Mouse (Mus musculus) gastrocnemius, postnatal 4 days (tissue): ENCODE measurements around the gene Alpi. TPM values are rescaled to one million over a fixed set of nuclear protein-coding genes. Genes with fewer than 3 reads are reported as not detected.
A peak's percentile ranks its signal among the peaks of the same experiment; 100 is the strongest.

Experiments
- DNase-seq, 2 experiments: peaks; one replicate each; pipeline ENCODE4 v3.0.0; 2021 to 2022; ENCODE audit warnings: low spot score in 2 of 2, mixed read lengths in 2 of 2
- long read RNA-seq, 2 experiments: library from polyadenylated mRNA; stranded (forward); transcript quantifications; one replicate each; pipeline ENCODE4 v2.0.0; 2021
- total RNA-seq, 2 experiments: library from RNA; stranded (reverse); gene quantifications; 2 replicates each; pipeline ENCODE4 v1.2.3; 2021

The Alpi gene
- not detected for total RNA-seq
- long read RNA-seq, experiment 1, result 0 reads
- long read RNA-seq, experiment 2, result 0 reads

DNA sequence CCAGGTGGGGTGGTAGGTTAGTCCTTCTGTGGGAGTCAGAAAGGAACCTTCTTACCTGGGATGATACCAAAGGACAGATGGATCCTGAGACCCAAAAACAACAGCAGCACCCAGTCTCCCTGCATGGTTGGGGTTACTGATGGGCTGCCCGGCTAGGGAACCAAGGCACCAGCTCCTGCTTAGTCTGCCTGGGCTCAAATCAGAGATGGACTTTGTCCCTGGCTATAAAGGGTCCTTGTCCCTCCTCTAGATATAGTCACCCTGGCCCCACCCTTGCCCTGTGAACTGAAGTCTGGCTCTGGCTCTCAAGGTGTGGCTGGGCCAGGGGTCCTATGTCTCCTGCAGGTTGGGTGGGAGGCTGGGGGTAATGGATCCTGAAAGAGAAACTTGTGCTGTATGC lies at the start of gene Alpi:
TSS of gene Alpi (minus strand) at position 196 of the 400 bp plus-strand sequence.
- DNase-seq, result no peak

DNA sequence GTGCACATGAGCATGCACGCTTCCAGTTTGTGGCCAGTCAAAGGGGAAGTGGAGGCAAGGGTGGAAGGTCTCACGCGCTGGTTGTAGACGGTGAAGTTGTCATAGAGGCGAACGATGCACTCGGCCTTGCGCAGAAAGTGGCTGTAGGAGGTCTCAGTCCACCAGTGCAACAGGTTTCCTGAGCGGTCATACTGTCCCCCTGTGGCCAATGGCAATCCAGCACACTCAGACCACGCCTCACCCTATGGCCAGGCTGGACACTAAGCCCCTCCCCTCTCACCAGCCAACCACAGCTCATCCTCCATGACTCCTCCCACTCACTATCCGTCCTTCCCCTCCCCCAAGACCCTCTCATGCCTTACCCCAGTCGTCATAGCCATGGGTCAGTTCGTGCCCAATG lies 48.0 kb upstream of the Alpi start:
- no peak for DNase-seq

DNA sequence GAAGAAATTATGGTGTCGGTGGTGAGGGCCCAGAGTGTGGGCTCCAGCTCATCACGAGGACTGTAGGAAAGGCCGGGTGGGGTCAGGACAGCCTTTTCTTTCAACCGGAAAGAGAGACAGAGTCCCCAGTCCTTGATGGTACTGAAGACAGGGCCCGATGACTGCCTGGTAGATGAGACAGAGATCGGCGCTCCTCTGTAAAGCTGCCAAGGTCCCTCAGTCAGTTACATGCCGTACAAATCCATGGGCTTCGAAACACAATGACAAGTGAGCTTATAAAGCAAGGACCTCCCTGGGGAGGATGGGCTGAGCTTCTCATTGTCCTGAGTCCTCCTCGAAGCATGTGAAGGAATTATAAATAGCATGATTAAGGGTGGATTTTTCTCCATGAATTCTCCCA lies 41.7 kb upstream of the Alpi start:
- no peak for DNase-seq

DNA sequence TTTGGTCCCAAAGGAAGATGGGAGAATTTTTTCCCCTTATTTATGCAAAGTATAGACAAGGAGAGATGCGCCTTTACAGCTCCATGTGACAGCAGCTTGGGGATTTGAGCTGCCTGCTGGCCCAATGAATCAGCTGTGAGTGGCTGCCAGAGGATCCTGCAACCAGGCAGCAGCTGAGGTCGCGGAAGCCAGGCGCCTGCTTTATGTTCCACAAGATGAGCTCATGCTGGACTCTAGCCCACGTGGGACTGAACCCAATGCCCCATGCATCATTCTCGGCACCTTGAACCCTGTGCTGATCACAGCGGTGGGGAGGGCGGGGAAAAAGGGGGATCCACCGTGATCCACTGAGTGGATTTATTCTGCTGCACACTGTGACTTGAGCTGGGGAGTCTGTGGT lies 41.0 kb upstream of the Alpi start:
- peak in 1 of 2 experiments; percentile 66 for DNase-seq

DNA sequence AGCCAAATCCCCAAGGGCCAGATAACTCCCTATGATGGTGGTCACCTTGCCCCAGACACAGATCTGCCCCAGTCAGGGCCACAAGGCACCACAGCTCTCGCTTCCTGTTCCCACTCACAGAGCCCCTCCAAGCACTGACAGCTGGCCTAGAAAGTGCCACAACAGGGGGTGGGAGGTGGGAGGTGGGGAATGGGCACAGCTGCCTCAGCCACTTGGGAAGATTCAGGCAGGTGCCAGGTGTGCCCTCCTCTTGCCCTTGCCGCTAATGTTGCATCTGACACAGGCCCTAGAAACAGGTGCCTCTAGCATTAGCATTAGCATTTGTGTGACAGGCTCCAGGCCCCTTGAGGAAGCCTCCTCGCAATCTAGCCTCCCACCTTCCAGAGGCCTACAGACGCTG lies 40.1 kb upstream of the Alpi start:
- no peak for DNase-seq

DNA sequence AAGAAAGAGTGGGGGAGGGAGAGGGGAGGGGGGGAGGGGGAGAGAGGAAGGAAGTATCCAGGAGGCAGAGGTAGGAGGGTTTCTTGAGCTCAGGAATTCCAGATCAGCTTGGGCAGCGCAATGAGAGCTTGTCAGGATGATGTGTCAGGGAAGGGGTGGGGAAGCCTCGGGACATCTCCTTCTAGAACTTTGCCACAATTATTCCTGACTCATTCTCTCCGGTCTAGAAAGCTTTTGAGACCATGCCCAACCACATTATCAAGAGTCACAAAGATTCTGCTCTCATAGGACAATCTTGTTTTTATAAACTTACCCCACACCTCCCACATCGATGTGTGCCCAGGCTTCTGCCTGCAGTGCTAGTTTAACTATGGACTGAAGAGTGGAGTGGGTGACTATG lies 30.4 kb upstream of the Alpi start:
- no peak for DNase-seq

DNA sequence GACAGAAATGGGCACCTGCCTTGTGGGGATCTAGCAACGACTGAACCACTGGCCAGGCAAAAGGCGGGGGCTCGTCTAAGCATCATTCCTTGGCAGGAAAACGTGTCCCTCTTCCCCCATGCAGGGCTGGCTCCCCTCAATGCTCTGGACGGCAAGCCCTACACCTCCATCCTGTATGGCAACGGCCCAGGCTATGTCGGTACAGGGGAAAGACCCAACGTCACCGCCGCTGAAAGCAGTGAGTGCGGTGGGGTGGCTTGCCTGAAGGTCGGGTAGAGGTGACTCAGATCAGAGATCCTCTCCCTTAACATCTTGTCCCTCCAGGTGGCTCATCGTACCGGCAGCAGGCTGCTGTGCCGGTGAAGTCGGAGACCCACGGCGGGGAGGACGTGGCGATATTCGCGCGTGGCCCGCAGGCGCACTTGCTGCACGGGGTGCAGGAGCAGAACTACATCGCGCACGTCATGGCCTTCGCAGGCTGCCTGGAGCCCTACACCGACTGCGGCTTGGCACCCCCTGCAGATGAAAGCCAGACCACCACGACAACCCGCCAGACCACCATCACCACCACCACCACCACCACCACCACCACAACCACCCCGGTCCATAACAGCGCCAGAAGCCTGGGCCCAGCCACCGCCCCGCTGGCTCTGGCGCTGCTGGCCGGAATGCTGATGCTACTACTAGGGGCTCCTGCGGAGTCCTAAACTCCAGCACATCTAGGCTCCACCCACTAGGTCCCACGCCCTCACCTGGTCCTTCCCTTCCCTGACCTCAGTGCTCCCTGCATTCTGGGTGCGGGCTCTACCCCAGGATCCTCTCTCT lies 26.0 kb upstream of the Alpi start:
- DNase-seq, result no peak

DNA sequence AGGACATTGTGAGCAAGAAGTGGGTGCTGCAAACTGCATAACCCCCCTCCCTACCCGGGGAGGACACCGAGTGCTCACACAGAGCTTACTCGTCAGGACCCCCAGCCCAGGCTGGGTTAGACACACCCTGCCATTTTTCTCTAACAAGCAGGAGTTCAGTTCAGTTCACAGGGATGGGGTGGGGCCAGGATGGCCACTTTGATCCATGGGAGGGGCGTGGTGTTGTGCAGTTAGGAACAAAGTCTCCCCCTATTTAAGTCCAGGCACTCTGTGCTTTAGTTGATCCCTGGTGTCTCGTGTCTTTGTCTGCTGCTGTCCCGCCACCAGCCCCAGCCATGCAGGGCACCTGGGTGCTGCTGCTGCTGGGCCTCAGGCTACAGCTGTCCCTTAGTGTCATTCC lies 23.3 kb upstream of the Alpi start, which contains the start of gene Akp3:
TSS of gene Akp3 (plus strand) at position 301 of the 400 bp plus-strand sequence.
- no peak for DNase-seq

DNA sequence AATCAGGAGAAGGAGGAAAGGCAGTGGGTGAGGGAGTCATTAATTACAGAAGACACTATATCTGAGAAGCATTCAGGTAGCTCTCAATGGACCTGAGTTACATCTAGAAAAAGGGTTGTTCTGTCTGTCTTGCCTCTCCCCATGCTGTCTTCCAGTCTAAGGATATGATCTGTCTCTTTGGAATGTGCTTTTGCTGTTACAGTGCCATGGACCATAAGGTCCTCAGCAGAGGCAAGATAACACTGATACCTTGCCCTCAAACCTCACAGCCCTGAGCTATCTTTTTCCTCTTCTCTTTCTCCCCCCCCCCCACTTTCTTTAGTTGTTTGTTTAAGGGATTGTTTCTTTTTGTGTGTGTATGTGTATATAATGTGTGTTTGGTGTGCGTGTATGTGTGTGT lies 13.4 kb upstream of the Alpi start:
- no peak for DNase-seq

DNA sequence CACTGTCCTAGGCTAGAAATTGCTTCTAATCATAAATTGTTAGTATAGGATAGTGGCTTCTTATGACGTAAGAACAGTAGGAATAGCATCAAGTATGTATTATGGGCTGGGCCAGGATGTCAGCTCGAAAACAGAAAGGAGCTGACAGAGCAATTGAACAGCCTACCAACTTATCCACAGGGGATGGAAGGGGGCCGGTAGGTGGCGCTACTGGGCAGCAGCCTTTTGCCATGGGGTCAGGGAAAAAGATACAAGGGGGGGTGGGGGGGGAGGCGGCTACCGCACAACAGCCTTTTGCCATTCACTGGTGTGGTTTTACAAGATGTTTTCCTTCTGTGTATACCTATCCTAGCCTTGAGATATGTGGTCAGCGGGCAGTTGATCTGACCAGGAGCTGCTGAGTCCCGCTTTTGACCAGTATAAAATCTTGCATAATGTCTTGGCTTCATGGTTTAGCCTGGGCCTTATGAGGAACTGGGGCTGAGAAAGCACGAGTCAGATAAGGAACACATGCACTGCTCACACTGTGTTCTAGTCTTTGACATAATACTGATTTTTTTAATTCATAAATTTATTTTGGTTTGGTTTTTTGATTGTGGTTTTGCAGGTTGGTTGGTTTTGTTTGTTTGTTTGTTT lies 10.4 kb upstream of the Alpi start:
- DNase-seq, result peak in 1 of 2 experiments; percentile 44

DNA sequence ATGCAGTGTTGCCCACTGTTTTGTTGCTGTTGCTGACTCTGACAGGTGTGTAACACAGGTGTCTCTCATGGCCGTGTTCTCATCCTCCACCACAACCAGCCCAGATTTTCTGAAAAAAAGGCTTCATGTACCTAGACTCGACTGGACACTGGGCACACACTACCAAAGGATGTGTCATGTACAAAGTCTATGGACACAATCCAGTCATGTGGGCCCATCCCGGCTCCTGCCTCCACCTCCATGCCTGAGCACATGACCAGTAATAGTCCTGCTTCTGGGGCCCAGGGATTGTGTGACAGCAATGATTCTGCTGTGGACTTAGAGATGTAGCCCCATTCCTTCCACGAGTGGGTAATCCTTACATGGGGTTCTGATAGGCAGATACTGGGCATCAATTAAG lies 7.2 kb upstream of the Alpi start:
- no peak for DNase-seq

DNA sequence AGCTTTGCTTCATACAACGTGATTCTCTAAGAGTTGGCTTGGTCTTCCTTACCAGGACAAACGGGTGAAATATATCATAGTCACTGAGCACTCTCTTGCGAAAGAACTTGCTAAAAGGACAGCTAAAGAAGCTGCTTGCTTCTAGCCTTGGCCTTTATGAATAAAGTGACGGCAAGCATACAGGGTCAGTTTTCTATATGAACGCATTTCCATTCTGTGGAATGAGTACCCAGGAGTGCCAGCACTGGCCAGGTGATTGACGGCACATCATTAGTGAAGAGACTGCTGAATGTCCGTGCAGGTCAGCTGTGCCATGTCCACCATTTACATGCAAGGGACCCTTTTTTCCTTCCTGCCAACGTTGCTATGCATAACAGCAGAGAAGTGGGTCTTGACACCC lies 5.1 kb upstream of the Alpi start:
- no peak for DNase-seq

DNA sequence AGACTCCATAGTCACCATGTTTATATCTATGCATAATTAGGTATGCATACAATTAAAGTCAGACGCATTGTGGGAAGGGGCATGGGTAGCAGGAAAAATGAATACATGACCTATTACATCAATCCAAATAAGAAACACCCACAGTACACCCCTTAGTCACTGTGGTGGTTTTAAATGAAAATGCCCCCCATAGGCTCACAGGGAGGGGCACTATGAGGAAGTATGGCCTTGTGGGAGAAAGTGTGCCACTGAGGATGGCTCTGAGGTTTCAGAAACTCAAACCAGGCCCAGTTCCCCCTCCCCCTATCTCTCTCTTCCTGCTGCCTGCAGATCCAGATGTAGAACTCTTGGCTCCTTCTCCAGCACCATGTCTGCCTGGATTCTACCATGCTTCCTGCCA lies 2.5 kb upstream of the Alpi start:
- no peak for DNase-seq

DNA sequence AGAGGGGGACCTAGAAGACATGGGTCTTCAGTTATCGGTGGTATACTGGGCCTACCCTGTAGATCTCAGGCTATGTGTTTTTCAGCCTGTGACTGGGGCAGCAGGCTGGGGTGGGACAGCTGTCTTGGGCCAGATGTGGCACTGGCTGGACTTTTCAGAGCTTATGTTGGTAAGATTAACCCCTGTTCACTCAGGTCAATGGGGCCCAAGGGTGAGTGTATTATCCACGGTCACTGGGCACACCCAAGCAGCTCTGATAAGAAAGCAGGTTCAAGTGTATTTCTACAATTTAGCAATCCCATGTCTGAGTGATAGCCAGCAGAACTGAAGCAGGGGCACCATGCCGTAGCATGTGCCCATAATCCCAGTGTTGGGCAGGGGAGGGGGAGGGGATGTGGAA lies 708 bp upstream of the Alpi start:
- DNase-seq, result no peak

DNA sequence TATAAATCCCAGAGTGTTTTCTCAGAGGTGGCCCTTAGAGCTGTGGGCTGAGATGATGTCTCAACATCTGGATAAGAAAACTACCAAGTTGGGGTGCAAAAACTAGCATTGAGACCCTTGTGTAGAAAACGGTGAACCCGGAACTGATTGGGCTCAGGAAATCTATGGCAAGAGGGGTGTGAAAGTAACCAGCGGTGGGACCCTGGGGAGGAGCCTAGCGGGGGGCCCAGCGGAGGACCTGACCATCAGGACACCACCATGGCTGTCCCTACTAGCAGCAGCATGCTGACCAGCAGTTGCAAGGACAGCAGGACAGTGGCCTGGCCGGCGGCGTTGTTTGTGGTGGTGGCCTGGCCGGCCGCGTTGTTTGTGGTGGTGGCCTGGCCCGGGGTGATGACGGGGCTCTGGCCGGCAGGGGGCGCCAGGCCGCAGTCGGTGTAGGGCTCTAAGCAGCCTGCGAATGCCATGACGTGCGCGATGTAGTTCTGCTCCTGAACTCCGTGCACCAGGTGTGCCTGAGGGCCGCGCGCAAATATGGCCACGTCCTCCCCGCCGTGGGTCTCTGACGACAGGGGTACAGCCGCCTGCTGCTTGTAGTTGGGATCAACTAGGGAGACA lies 2.9 kb downstream of the Alpi start:
- DNase-seq, result peak; percentile 67 to 72

DNA sequence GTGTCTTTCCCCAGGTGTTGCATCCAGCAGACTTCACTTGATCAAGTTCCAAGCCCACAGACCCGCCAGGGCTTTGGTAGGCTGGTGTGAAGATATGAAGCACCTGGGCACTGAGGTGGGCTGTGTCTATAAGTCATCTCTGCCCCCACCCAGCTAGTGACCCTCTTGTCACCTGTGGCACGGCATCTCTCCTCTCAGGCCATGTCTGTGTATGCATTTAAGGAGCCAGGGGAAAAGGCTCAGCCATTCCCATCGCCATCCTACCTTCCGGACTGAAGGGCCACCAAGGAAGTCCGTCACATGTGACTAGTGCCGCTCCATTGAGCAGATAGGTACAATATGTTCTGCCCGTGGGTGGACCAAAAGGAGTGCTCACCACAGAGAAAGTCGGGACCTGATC lies 5.8 kb downstream of the Alpi start:
- no peak for DNase-seq

DNA sequence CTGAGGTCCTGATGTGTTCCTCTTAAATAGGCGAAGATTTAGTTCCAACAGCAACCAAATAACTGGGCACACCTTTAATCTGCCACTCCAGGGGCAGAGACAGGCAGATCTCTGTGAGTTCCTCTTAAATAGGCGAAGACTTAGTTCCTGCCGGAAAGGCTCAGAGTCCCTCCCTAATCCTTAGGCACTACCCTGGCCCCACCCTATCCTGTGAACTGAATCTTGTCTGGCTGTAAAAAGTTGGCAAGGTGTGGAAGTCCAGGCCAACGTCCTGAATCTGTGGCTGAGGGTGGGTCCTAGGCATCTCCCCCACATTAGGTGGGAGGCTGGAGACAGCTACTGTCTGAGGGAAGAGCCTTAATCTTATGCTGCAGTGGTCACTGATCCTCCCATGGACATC lies 11.6 kb downstream of the Alpi start, which contains the start of gene Alppl2:
TSS of gene Alppl2 (minus strand) at position 101 of the 400 bp plus-strand sequence.
- DNase-seq, result no peak

DNA sequence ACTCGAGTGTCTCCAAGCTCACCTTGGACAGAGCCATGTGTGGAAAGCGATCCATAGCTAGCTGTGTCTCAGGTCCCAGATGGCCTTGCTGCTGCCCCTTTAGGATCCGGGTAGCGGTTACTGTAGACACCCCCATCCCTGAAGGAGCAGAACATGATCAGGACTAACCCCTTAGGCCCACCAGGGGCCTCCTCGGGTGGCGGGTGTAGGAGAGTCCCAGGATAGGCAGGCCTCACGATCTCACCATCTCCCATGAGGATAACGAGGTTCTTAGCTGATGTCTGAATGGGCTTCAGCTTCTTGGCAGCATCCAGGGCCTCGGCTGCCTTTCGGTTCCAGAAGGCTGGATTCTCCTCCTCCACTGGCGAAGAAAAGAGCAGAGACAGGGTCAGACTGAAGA lies 12.2 kb downstream of the Alpi start:
- DNase-seq, result no peak

DNA sequence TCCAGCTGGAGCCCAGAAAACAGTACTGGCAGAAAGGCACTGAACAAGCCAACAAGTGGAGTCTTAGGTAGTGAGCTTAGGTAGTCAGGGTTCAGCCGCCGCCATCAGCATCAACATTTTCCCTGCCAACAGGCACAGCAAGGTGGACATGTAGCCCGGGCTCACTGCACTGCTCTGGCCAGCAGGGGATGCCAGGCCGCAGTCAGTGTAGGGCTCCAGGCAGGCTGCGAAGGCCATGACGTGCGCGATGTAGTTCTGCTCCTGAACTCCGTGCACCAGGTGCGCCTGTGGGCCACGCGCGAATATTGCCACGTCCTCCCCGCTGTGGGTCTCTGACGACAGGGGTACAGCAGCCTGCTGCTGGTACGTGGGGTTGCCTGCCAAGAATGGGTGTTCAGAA lies 14.4 kb downstream of the Alpi start:
- no peak for DNase-seq

DNA sequence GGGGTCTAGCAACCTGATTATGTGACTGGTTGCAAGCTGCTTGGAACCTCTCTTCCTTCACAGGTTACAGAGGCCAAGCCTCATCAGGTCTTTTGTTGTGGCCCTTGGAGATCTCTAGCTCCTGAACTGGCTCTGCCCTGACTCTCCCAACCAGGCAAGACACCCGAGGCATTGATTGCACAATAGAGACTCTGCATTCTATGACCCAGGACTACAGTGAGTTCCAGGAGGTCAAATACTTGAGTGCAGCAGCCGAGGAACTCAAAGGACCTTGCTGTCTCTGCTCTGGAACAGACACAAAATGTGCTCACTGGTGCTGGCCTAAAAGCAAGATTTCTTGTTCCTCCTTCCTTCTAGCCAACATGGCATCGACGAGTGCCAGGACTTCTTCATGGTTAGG lies 15.2 kb downstream of the Alpi start:
- no peak for DNase-seq

DNA sequence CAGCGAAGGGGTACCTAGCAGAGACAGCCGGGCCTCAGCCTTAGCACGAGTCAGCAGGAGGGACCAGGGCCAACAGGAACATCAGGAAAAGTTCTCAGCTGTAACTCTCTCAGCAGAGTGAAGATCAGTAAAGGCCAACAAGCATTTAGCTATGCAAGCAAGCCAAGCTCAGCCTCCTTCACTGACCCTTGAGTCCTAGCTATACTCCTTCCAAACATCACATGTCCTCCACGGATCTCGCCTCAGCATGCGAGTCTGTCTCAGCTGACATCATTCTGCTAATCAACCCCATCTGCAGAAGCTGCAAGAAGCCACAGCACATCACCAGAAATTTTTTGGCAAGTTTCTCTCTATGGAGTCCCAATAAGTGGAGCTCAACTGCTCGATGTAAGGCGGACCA lies 27.6 kb downstream of the Alpi start:
- no peak for DNase-seq

DNA sequence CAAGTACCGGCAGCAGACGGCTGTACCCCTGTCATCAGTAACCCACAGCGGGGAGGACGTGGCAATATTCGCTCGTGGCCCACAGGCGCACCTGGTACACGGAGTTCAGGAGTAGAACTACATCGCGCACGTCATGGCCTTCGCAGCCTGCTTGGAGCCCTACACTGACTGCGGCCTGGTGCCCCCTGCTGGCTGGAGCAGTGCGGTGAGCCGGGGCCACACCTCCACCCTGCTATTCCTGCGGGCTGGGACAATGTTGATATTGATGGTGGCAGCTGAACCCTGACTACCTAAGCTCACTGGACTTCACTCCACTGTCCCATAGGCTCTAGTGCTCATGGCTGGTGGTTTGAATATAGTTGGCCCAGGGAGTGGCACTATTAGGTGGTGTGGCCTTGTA lies 30.7 kb downstream of the Alpi start:
- DNase-seq, result no peak
